Mouse (Mus musculus): ENCODE measurements at regions not wholly inside any gene's neighbourhood (a gene's known extent, or its start where the extent isn't known, plus 50 kb on each side); places are given as distances from the start of the nearest gene placed in this dataset.

GRCm38 (mm10) chr16:50092318-50092717, 292.0 kb downstream of the Cd47 start:
- DNase-seq (ENCODE audit: low spot score): no peak

GRCm38 (mm10) chr16:50092780-50093179, 292.4 kb downstream of the Cd47 start:
- no peak for DNase-seq (ENCODE audit: low spot score)

GRCm38 (mm10) chr16:50095858-50096551, 295.7 kb downstream of the Cd47 start:
- no peak for DNase-seq (ENCODE audit: low spot score)

- DNase-seq (ENCODE audit: low spot score): no peak
Observed at GRCm38 (mm10) chr16:50096563-50096962, 296.2 kb downstream of the Cd47 start.

GRCm38 (mm10) chr16:50103340-50103739, 303.0 kb downstream of the Cd47 start:
- no peak for DNase-seq (ENCODE audit: low spot score)

- no peak for DNase-seq (ENCODE audit: low spot score)
Observed at GRCm38 (mm10) chr16:50118150-50118549, 314.0 kb downstream of the Bbx start.

- DNase-seq (ENCODE audit: low spot score): no peak
Observed at GRCm38 (mm10) chr16:50122460-50122859, 309.7 kb downstream of the Bbx start.

GRCm38 (mm10) chr16:50124646-50125045, 307.5 kb downstream of the Bbx start:
- no peak for DNase-seq (ENCODE audit: low spot score)

GRCm38 (mm10) chr16:50125564-50125963, 306.6 kb downstream of the Bbx start:
- DNase-seq (ENCODE audit: low spot score): no peak

- no peak for DNase-seq (ENCODE audit: low spot score)
Observed at GRCm38 (mm10) chr16:50131406-50131805, 300.8 kb downstream of the Bbx start.
